Mouse (Mus musculus) kidney, adult 2 months (tissue): ENCODE results near the gene Rptor.

Experiments used
- CTCF ChIP-seq: fragments of 200-500 bp; conservative IDR thresholded peaks from 2 replicates; pipeline ENCODE4 v1.5.1; 2011; ENCODE audit warnings: low read depth, mild to moderate bottlenecking, control low read depth, low read length, moderate library complexity, mixed read lengths; ENCODE audit not compliant: insufficient read depth, insufficient read length
- POLR2A ChIP-seq: fragments of 200-500 bp; IDR thresholded peaks from one replicate; pipeline ENCODE4 v1.6.1; 2011; ENCODE audit warnings: low read depth, low read length, control low read depth

DNA sequence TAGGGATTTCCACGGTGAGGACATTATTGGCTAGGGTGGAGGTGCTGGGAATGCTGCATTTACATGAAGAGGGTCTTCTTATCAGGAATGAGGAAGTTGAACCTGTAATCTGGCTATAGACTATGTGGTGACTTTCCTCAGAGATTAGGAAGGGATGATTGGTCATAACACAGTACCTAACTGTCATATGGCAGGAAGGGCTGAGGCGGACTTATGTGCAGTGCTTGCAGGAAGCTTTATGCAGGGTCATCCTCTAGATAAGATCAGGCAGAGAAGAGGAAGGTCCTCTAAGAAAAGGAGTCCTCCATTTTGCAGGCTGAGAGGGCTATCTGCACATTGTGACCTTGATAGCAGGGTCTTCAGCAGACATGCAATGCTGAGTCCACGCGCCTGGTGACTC is 180.9 kb downstream of the Rptor start:
- TF ChIP-seq POLR2A, result no peak
- no peak for TF ChIP-seq CTCF
